Mouse (Mus musculus) right cerebral cortex, postnatal 4 days (tissue): ENCODE results near the gene Mmp19.

Experiments
- DNase-seq: peaks from one replicate; pipeline ENCODE4 v3.0.0-alpha.2; 2022

Gene Mmp19

GRCm38 (mm10) chr10:128790398-128791124 lies at the start of gene Mmp19:
Gene Mmp19 (plus strand): TSS chr10:128790910.
- DNase-seq: no peak

- DNase-seq: no peak
Observed at GRCm38 (mm10) chr10:128742616-128743015, 48.1 kb upstream of the Mmp19 start.

- no peak for DNase-seq
Observed at GRCm38 (mm10) chr10:128743235-128743634, 47.5 kb upstream of the Mmp19 start.

- peak; percentile 39 for DNase-seq
Observed at GRCm38 (mm10) chr10:128743791-128744191, 46.9 kb upstream of the Mmp19 start.

GRCm38 (mm10) chr10:128744211-128744610 lies 46.5 kb upstream of the Mmp19 start:
- DNase-seq: no peak

GRCm38 (mm10) chr10:128744680-128745601 lies 45.8 kb upstream of the Mmp19 start, which contains the start of gene Dgka:
Gene Dgka (minus strand): TSS chr10:128744855.
- no peak for DNase-seq

GRCm38 (mm10) chr10:128745946-128746613 lies 44.6 kb upstream of the Mmp19 start:
- no peak for DNase-seq

GRCm38 (mm10) chr10:128746972-128747645 lies 43.6 kb upstream of the Mmp19 start:
- DNase-seq: no peak

- DNase-seq: peak; percentile 56
Observed at GRCm38 (mm10) chr10:128747646-128748251, 43.0 kb upstream of the Mmp19 start, which contains the start of gene Pym1. Gene Pym1 (plus strand): TSS chr10:128747889.

GRCm38 (mm10) chr10:128748252-128748864 lies 42.4 kb upstream of the Mmp19 start:
- DNase-seq: peak; percentile 83

GRCm38 (mm10) chr10:128772895-128773294 lies 17.8 kb upstream of the Mmp19 start:
- DNase-seq: no peak

- DNase-seq: no peak
Observed at GRCm38 (mm10) chr10:128773685-128774084, 17.0 kb upstream of the Mmp19 start.

GRCm38 (mm10) chr10:128778441-128778840 lies 12.3 kb upstream of the Mmp19 start:
- DNase-seq: no peak

- DNase-seq: no peak
Observed at GRCm38 (mm10) chr10:128779011-128779795, 11.5 kb upstream of the Mmp19 start.

GRCm38 (mm10) chr10:128780200-128780599 lies 10.5 kb upstream of the Mmp19 start:
- no peak for DNase-seq

- DNase-seq: no peak
Observed at GRCm38 (mm10) chr10:128792041-128792440, 1.3 kb downstream of the Mmp19 start.

GRCm38 (mm10) chr10:128793258-128793657 lies 2.5 kb downstream of the Mmp19 start:
- no peak for DNase-seq

- no peak for DNase-seq
Observed at GRCm38 (mm10) chr10:128794391-128794790, 3.7 kb downstream of the Mmp19 start.

- DNase-seq: no peak
Observed at GRCm38 (mm10) chr10:128795581-128795980, 4.9 kb downstream of the Mmp19 start.

GRCm38 (mm10) chr10:128798676-128799075 lies 8.0 kb downstream of the Mmp19 start:
- DNase-seq: no peak
